Mouse (Mus musculus) adrenal gland, adult 10 weeks (tissue): ENCODE data around the gene Methig1. TPM values are rescaled to one million over a fixed set of nuclear protein-coding genes. Genes with fewer than 3 reads are reported as not detected.

Experiments used
- polyA plus RNA-seq: library from polyadenylated mRNA; stranded (reverse); fragments of 350-450 nt; fragmentation: Illumina TruSeq; extraction: RNeasy Lipid Tissue Mini Kit (QIAGEN cat#74804); gene quantifications from one replicate; pipeline ENCODE4 v1.2.3, GENCODE M21; 2014; ENCODE audit warnings: low read depth, low replicate concordance

Gene Methig1
- polyA plus RNA-seq: not detected

GRCm38 (mm10) chr15:100352711-100353250 lies at the start of gene Methig1, which contains the start of gene Mettl7a2:
Methig1 (plus strand) TSS chr15:100353149.
Mettl7a2 (plus strand) TSS chr15:100353200.

GRCm38 (mm10) chr15:100304019-100304991 lies 48.6 kb upstream of the Methig1 start, which contains the start of gene Mettl7a1:
Mettl7a1 (plus strand) TSS chr15:100304140.

GRCm38 (mm10) chr15:100334629-100335028 lies 18.3 kb upstream of the Methig1 start, which contains the start of gene Mettl7a3:
Mettl7a3 (plus strand) TSS chr15:100334929.

GRCm38 (mm10) chr15:100364242-100364641 lies 11.3 kb downstream of the Methig1 start, which contains the start of gene Higd1c:
Higd1c (plus strand) TSS chr15:100364542.

GRCm38 (mm10) chr15:100421758-100422197 lies 68.8 kb downstream of the Methig1 start, which contains the start of gene Gm5475:
Gm5475 (plus strand) TSS chr15:100422147.

GRCm38 (mm10) chr15:100424396-100425122 lies 71.6 kb downstream of the Methig1 start, which contains the start of gene Slc11a2:
Slc11a2 (minus strand) TSS chr15:100425072.

Other genes starting within 250 kb of the Methig1 start
- 115 TPM for gene Atf1, start 125.3 kb upstream of the Methig1 start, polyA plus RNA-seq
- gene Tmprss12, start 72.3 kb upstream of the Methig1 start, polyA plus RNA-seq: not detected
- gene Mettl7a1, start 49.0 kb upstream of the Methig1 start, polyA plus RNA-seq: 155 TPM
- gene Mettl7a3, start 18.2 kb upstream of the Methig1 start, polyA plus RNA-seq: not detected
- gene Mettl7a2, start 51 bp downstream of the Methig1 start, polyA plus RNA-seq: not detected
- gene Higd1c, start 11.4 kb downstream of the Methig1 start, polyA plus RNA-seq: not detected
- not detected for gene Gm5475, start 69.0 kb downstream of the Methig1 start, polyA plus RNA-seq
- gene Slc11a2, start 71.9 kb downstream of the Methig1 start, polyA plus RNA-seq: 18.3 TPM
- gene Letmd1, start 115.9 kb downstream of the Methig1 start, polyA plus RNA-seq: 57.9 TPM
- 3.6 TPM for gene Csrnp2, start 142.3 kb downstream of the Methig1 start, polyA plus RNA-seq
- 8.3 TPM for gene Tfcp2, start 198.9 kb downstream of the Methig1 start, polyA plus RNA-seq
- 3.3 TPM for gene Pou6f1, start 246.8 kb downstream of the Methig1 start, polyA plus RNA-seq